Mouse (Mus musculus): ENCODE measurements at regions not wholly inside any gene's neighbourhood (a gene's known extent, or its start where the extent isn't known, plus 50 kb on each side); places are given as distances from the start of the nearest gene placed in this dataset.

DNA sequence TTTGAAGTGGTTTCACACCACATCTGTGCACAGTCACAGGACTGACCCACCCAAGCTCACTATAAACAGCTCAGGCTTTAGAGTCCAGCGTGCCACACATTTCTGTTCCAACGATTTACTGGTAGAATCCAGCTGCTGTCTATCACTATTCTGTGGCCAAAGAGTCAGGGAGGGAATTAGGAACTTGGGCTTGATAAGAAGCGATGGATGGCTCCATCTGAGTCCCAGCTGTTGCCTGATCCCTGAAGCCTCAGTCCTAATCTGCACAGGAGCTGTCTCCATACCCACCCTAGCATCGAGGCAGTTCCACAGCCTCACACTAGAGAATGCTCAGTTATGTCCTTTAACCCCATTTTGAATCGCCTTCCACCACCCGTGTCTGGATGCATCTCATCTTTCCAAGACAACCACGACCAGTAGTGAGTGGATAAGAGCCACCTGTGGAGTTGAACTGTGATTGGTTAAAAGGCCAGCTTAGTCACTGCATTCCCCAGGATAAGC lies 173.0 kb downstream of the Fndc1 start:
- no peaks in the 10 kb centered on the region for H3K79me2 ChIP-seq (ENCODE audit: control insufficient read depth, insufficient read depth, low read length, poor library complexity)
- H3K9ac ChIP-seq (ENCODE audit: control insufficient read depth, low read depth, low read length, poor library complexity, severe bottlenecking) = no peak overlapping the region
- no peak overlapping the region for H3K4me3 ChIP-seq (ENCODE audit: control insufficient read depth in 1 of 2, insufficient read depth in 1 of 2, low read depth in 2 of 2, low read length in 2 of 2)
- DNase-seq (ENCODE audit: low read depth, low spot score) = no peak
- no peaks in the 10 kb centered on the region for H3K36me3 ChIP-seq (ENCODE audit: control insufficient read depth in 1 of 2, insufficient read depth in 2 of 2, low read length in 2 of 2)
- no peak overlapping the region for H3K27ac ChIP-seq (ENCODE audit: control insufficient read depth, low read depth, low read length)
- TF ChIP-seq RCOR1 (IDR thresholded peaks at IDR 0.05; ENCODE audit: low read depth, low read length) (no peak), JUND (IDR thresholded peaks at IDR 0.05; ENCODE audit: low read depth, low read length) (no peak), NRF1 (IDR thresholded peaks at IDR 0.05; ENCODE audit: insufficient read depth, low read depth, low read length, poor library complexity, severe bottlenecking) (no peak), HCFC1 (IDR thresholded peaks at IDR 0.05; ENCODE audit: low read depth, low read length) (no peak), POLR2A (IDR thresholded peaks at IDR 0.05; ENCODE audit: control insufficient read depth in 1 of 2, insufficient read depth in 1 of 2, low read depth in 1 of 2, low read length in 2 of 2, poor library complexity in 1 of 2) (no peak), CTCF (IDR thresholded peaks at IDR 0.05 in 2 of 3, conservative IDR thresholded peaks at IDR 0.05 in 1 of 3; ENCODE audit: control insufficient read depth in 1 of 3, insufficient read depth in 1 of 3, low read depth in 2 of 3, low read length in 3 of 3, poor library complexity in 1 of 3, severe bottlenecking in 1 of 3) (no peak), E2F4 (IDR thresholded peaks at IDR 0.05; ENCODE audit: borderline replicate concordance, low read depth, low read length) (no peak), KAT2A (conservative IDR thresholded peaks at IDR 0.05; ENCODE audit: low read depth, low read length) (no peak), GATA1 (IDR thresholded peaks at IDR 0.05; ENCODE audit: low read depth, low read length) (no peak), RAD21 (IDR thresholded peaks at IDR 0.05; ENCODE audit: low read depth, low read length) (no peak), ZKSCAN1 (IDR thresholded peaks at IDR 0.05; ENCODE audit: low read depth, low read length) (no peak), ZMIZ1 (IDR thresholded peaks at IDR 0.05; ENCODE audit: low read depth, low read length) (no peak)
- H3K9me3 ChIP-seq (replicated peaks; ENCODE audit: insufficient read depth, low read length) = no peaks in the 10 kb centered on the region
- H3K27me3 ChIP-seq (ENCODE audit: control insufficient read depth in 1 of 2, insufficient read depth in 2 of 2, low read length in 2 of 2) = no peaks in the 10 kb centered on the region
- no peaks in the 10 kb centered on the region for H3K4me1 ChIP-seq (ENCODE audit: control insufficient read depth in 1 of 2, insufficient read depth in 2 of 2, low read length in 2 of 2)

DNA sequence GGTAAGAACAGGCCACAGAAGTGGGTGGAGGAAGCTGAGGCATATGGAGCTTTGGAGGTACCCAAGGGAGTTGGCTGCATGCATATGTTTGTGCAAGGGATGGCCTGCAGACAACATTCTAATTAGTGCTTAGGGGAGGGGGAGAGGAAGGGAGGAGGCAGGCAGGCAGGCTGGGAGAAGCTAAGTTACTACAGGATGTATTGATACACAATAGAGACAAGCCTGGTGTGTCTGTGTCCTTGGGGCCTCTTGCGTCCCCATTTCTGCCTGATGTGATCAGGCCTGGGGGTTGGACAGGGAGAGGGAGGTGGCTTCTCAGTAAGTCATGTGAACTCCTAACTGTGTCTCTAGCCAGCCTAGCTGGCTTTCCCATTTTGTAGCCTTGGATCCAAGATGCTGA lies 175.1 kb downstream of the Fndc1 start:
- Histone ChIP-seq H3K27ac (ENCODE audit: control insufficient read depth, low read depth, low read length) (no peak overlapping the region), H3K36me3 (ENCODE audit: control insufficient read depth in 1 of 2, insufficient read depth in 2 of 2, low read length in 2 of 2) (no peaks in the 10 kb centered on the region), H3K9me3 (replicated peaks; ENCODE audit: insufficient read depth, low read length) (no peaks in the 10 kb centered on the region), H3K4me3 (ENCODE audit: control insufficient read depth in 1 of 2, insufficient read depth in 1 of 2, low read depth in 2 of 2, low read length in 2 of 2) (no peak overlapping the region), H3K79me2 (ENCODE audit: control insufficient read depth, insufficient read depth, low read length, poor library complexity) (no peaks in the 10 kb centered on the region), H3K9ac (ENCODE audit: control insufficient read depth, low read depth, low read length, poor library complexity, severe bottlenecking) (no peak overlapping the region), H3K4me1 (ENCODE audit: control insufficient read depth in 1 of 2, insufficient read depth in 2 of 2, low read length in 2 of 2) (no peaks in the 10 kb centered on the region), H3K27me3 (ENCODE audit: control insufficient read depth in 1 of 2, insufficient read depth in 2 of 2, low read length in 2 of 2) (no peaks in the 10 kb centered on the region)
- TF ChIP-seq USF1 (IDR thresholded peaks at IDR 0.05; ENCODE audit: low read depth, low read length) = no peak
- no peak for TF ChIP-seq CHD1 (IDR thresholded peaks at IDR 0.05; ENCODE audit: low read depth, low read length)
- TF ChIP-seq POLR2AphosphoS5 (IDR thresholded peaks at IDR 0.05; ENCODE audit: borderline replicate concordance, low read depth, low read length) = no peak
- TF ChIP-seq CHD2 (IDR thresholded peaks at IDR 0.05; ENCODE audit: low read length) = no peak
- no peak for TF ChIP-seq ZMIZ1 (IDR thresholded peaks at IDR 0.05; ENCODE audit: low read depth, low read length)
- TF ChIP-seq ELF1 (IDR thresholded peaks at IDR 0.05; ENCODE audit: low read depth, low read length) = no peak
- no peak for TF ChIP-seq POLR2A (IDR thresholded peaks at IDR 0.05; ENCODE audit: control insufficient read depth in 1 of 2, insufficient read depth in 1 of 2, low read depth in 1 of 2, low read length in 2 of 2, poor library complexity in 1 of 2)
- TF ChIP-seq MAZ (IDR thresholded peaks at IDR 0.05; ENCODE audit: low read depth, low read length) = no peak
- TF ChIP-seq MAX (IDR thresholded peaks at IDR 0.05; ENCODE audit: low read length) = no peak
- no peak for TF ChIP-seq ZC3H11A (IDR thresholded peaks at IDR 0.05; ENCODE audit: low read depth, low read length)
- TF ChIP-seq TAL1 (IDR thresholded peaks at IDR 0.05; ENCODE audit: low read length) = no peak
- no peak for TF ChIP-seq MAFK (IDR thresholded peaks at IDR 0.05; ENCODE audit: borderline replicate concordance, low read depth, low read length)
- no peak for TF ChIP-seq MEF2A (IDR thresholded peaks at IDR 0.05; ENCODE audit: extremely low read depth, insufficient replicate concordance, low read depth, low read length, poor library complexity, severe bottlenecking)
- no peak for TF ChIP-seq E2F4 (IDR thresholded peaks at IDR 0.05; ENCODE audit: borderline replicate concordance, low read depth, low read length)
- no peak for TF ChIP-seq MXI1 (IDR thresholded peaks at IDR 0.05; ENCODE audit: low read depth, low read length)
- no peak for TF ChIP-seq RAD21 (IDR thresholded peaks at IDR 0.05; ENCODE audit: low read depth, low read length)
- no peak for TF ChIP-seq ZNF384 (IDR thresholded peaks at IDR 0.05; ENCODE audit: low read depth, low read length)
- TF ChIP-seq TCF12 (IDR thresholded peaks at IDR 0.05; ENCODE audit: low read depth, low read length) = no peak
- no peak for TF ChIP-seq SMC3 (IDR thresholded peaks at IDR 0.05; ENCODE audit: low read depth, low read length)
- DNase-seq (ENCODE audit: low read depth, low spot score) = no peak
